Mouse (Mus musculus): Measurements from ENCODE around the gene Sestd1. TPM values are rescaled to one million over a fixed set of nuclear protein-coding genes. Genes with fewer than 3 reads are reported as not detected.

Sestd1 gene
- polyA plus RNA-seq, 1 experiment from 2014 or later: 9.9 TPM

- H3K4me1 ChIP-seq: peaks cover 46% of the 10 kb centered on the region
- WGBS: 86% methylated on average over 2 of the region's 2 CpGs
- H3K27me3 ChIP-seq (ENCODE audit: insufficient read depth, poor library complexity, severe bottlenecking): no peaks in the 10 kb centered on the region
- H3K36me3 ChIP-seq: no peaks in the 10 kb centered on the region
- H3K9me3 ChIP-seq: no peaks in the 10 kb centered on the region
- no peak overlapping the region for H3K4me3 ChIP-seq
- H3K27ac ChIP-seq: no peak overlapping the region
- DNase-seq (ENCODE audit: low spot score): no peak
These were observed 13.5 kb downstream of the Sestd1 start for GRCm38 (mm10) chr2:77266931-77267330.

- no peak for DNase-seq (ENCODE audit: low spot score)
- H3K27ac ChIP-seq: no peak overlapping the region
- no peaks in the 10 kb centered on the region for H3K36me3 ChIP-seq
- H3K9me3 ChIP-seq: no peaks in the 10 kb centered on the region
- no peak overlapping the region for H3K4me3 ChIP-seq
- H3K4me1 ChIP-seq: peaks cover 50% of the 10 kb centered on the region
- no peaks in the 10 kb centered on the region for H3K27me3 ChIP-seq (ENCODE audit: insufficient read depth, poor library complexity, severe bottlenecking)
- 56% methylated on average over 3 of the region's 3 CpGs for WGBS
These were observed 14.4 kb downstream of the Sestd1 start for GRCm38 (mm10) chr2:77266011-77266410.

- Histone ChIP-seq H3K4me1 (peaks cover 51% of the 10 kb centered on the region), H3K4me3 (no peak overlapping the region), H3K9me3 (no peaks in the 10 kb centered on the region), H3K27me3 (ENCODE audit: insufficient read depth, poor library complexity, severe bottlenecking) (no peaks in the 10 kb centered on the region), H3K36me3 (no peaks in the 10 kb centered on the region), H3K27ac (no peak overlapping the region)
- 73% methylated on average over 7 of the region's 7 CpGs for WGBS
- DNase-seq (ENCODE audit: low spot score): no peak
These were observed 15.1 kb downstream of the Sestd1 start for GRCm38 (mm10) chr2:77265301-77265700.

- no peaks in the 10 kb centered on the region for H3K27me3 ChIP-seq (ENCODE audit: insufficient read depth, poor library complexity, severe bottlenecking)
- no peaks in the 10 kb centered on the region for H3K36me3 ChIP-seq
- no peak overlapping the region for H3K4me3 ChIP-seq
- no peak for DNase-seq (ENCODE audit: low spot score)
- no peaks in the 10 kb centered on the region for H3K9me3 ChIP-seq
- H3K4me1 ChIP-seq: peaks cover 52% of the 10 kb centered on the region
- 82% methylated on average over 6 of the region's 6 CpGs for WGBS
- no peak overlapping the region for H3K27ac ChIP-seq
These were observed 15.8 kb downstream of the Sestd1 start for GRCm38 (mm10) chr2:77264550-77264949.

GRCm38 (mm10) chr2:77263477-77264435, 16.6 kb downstream of the Sestd1 start:
- Histone ChIP-seq H3K9me3 (no peaks in the 10 kb centered on the region), H3K27me3 (ENCODE audit: insufficient read depth, poor library complexity, severe bottlenecking) (no peaks in the 10 kb centered on the region), H3K4me1 (peaks cover 52% of the 10 kb centered on the region), H3K27ac (no peak overlapping the region), H3K4me3 (no peak overlapping the region), H3K36me3 (no peaks in the 10 kb centered on the region)
- no peak for DNase-seq (ENCODE audit: low spot score)
- WGBS: 55% methylated on average over 11 of the region's 11 CpGs

GRCm38 (mm10) chr2:77260134-77260533, 20.3 kb downstream of the Sestd1 start:
- H3K27me3 ChIP-seq (ENCODE audit: insufficient read depth, poor library complexity, severe bottlenecking): no peaks in the 10 kb centered on the region
- H3K36me3 ChIP-seq: no peaks in the 10 kb centered on the region
- no peak overlapping the region for H3K27ac ChIP-seq
- H3K4me1 ChIP-seq: peaks cover 53% of the 10 kb centered on the region
- 68% methylated on average over 4 of the region's 4 CpGs for WGBS
- no peak overlapping the region for H3K4me3 ChIP-seq
- H3K9me3 ChIP-seq: no peaks in the 10 kb centered on the region
- DNase-seq (ENCODE audit: low spot score): no peak

- no peak for DNase-seq (ENCODE audit: low spot score)
- Histone ChIP-seq H3K27me3 (ENCODE audit: insufficient read depth, poor library complexity, severe bottlenecking) (no peaks in the 10 kb centered on the region), H3K4me3 (no peak overlapping the region), H3K4me1 (peaks cover 17% of the 10 kb centered on the region), H3K36me3 (no peaks in the 10 kb centered on the region), H3K27ac (no peak overlapping the region), H3K9me3 (no peaks in the 10 kb centered on the region)
- WGBS: 73% methylated on average over 6 of the region's 6 CpGs
These were observed 27.2 kb downstream of the Sestd1 start for GRCm38 (mm10) chr2:77253227-77253626.

GRCm38 (mm10) chr2:77251736-77252135, 28.7 kb downstream of the Sestd1 start:
- Histone ChIP-seq H3K4me3 (no peak overlapping the region), H3K36me3 (no peaks in the 10 kb centered on the region), H3K27ac (no peak overlapping the region), H3K27me3 (ENCODE audit: insufficient read depth, poor library complexity, severe bottlenecking) (no peaks in the 10 kb centered on the region), H3K9me3 (no peaks in the 10 kb centered on the region), H3K4me1 (peaks cover 23% of the 10 kb centered on the region)
- 75% methylated on average over 6 of the region's 6 CpGs for WGBS
- no peak for DNase-seq (ENCODE audit: low spot score)

GRCm38 (mm10) chr2:77249771-77250681, 30.4 kb downstream of the Sestd1 start:
- Histone ChIP-seq H3K9me3 (no peaks in the 10 kb centered on the region), H3K4me3 (no peak overlapping the region), H3K4me1 (peaks cover 32% of the 10 kb centered on the region), H3K27me3 (ENCODE audit: insufficient read depth, poor library complexity, severe bottlenecking) (no peaks in the 10 kb centered on the region), H3K36me3 (no peaks in the 10 kb centered on the region), H3K27ac (no peak overlapping the region)
- peak; percentile 77 for DNase-seq (ENCODE audit: low spot score)
- 35% methylated on average over 8 of the region's 8 CpGs for WGBS

- Histone ChIP-seq H3K4me1 (peaks cover 32% of the 10 kb centered on the region), H3K36me3 (peaks cover 16% of the 10 kb centered on the region), H3K9me3 (no peaks in the 10 kb centered on the region), H3K27me3 (ENCODE audit: insufficient read depth, poor library complexity, severe bottlenecking) (no peaks in the 10 kb centered on the region), H3K27ac (no peak overlapping the region), H3K4me3 (no peak overlapping the region)
- DNase-seq (ENCODE audit: low spot score): peak; percentile 46
- WGBS: 74% methylated on average over 1 of the region's 1 CpGs
These were observed 32.0 kb downstream of the Sestd1 start for GRCm38 (mm10) chr2:77248416-77248815.

GRCm38 (mm10) chr2:77247200-77247830, 33.1 kb downstream of the Sestd1 start:
- Histone ChIP-seq H3K9me3 (no peaks in the 10 kb centered on the region), H3K27ac (no peak overlapping the region), H3K4me1 (peaks cover 29% of the 10 kb centered on the region), H3K27me3 (ENCODE audit: insufficient read depth, poor library complexity, severe bottlenecking) (no peaks in the 10 kb centered on the region), H3K36me3 (peaks cover 18% of the 10 kb centered on the region), H3K4me3 (no peak overlapping the region)
- WGBS: 81% methylated on average over 10 of the region's 10 CpGs
- DNase-seq (ENCODE audit: low spot score): peak; percentile 71

- H3K27me3 ChIP-seq (ENCODE audit: insufficient read depth, poor library complexity, severe bottlenecking): no peaks in the 10 kb centered on the region
- H3K4me1 ChIP-seq: peaks cover 29% of the 10 kb centered on the region
- 64% methylated on average over 3 of the region's 3 CpGs for WGBS
- no peaks in the 10 kb centered on the region for H3K9me3 ChIP-seq
- 0 out of 2 replicates have a peak overlapping the region, but pooled peaks have one; percentile 52 for H3K27ac ChIP-seq
- H3K4me3 ChIP-seq: no peak overlapping the region
- peak; percentile 47 for DNase-seq (ENCODE audit: low spot score)
- H3K36me3 ChIP-seq: peaks cover 25% of the 10 kb centered on the region
These were observed 34.6 kb downstream of the Sestd1 start for GRCm38 (mm10) chr2:77245806-77246205.
